Mouse (Mus musculus): Measurements from ENCODE around the gene Tmod3.
A peak's percentile ranks its signal among the peaks of the same experiment; 100 is the strongest.

The Tmod3 gene

GRCm38 (mm10) chr9:75559512-75560012, at the start of gene Tmod3:
Tmod3 (minus strand) TSS chr9:75559657.
- peaks cover 26% of the 10 kb centered on the region for H3K27me3 ChIP-seq (ENCODE audit: insufficient read depth, low read length)
- H3K4me1 ChIP-seq (replicated peaks; ENCODE audit: low read depth, low read length) = peaks cover 21% of the 10 kb centered on the region
- H3K36me3 ChIP-seq (ENCODE audit: insufficient read depth, low read length) = no peaks in the 10 kb centered on the region
- peak within 1 kb of the TSS; percentile 93 for H3K4me3 ChIP-seq (replicated peaks; ENCODE audit: low read length)
- H3K9me3 ChIP-seq (ENCODE audit: low read length) = no peaks in the 10 kb centered on the region
- TF ChIP-seq CTCF (conservative IDR thresholded peaks at IDR 0.05; ENCODE audit: low read length) = no peak
- no peak for TF ChIP-seq NANOG (IDR thresholded peaks at IDR 0.05; ENCODE audit: borderline replicate concordance, low read length)
- TF ChIP-seq POU5F1 (IDR thresholded peaks at IDR 0.05; ENCODE audit: borderline replicate concordance, low read length) = no peak

GRCm38 (mm10) chr9:75607496-75607895, 48.0 kb upstream of the Tmod3 start:
- Histone ChIP-seq H3K9me3 (ENCODE audit: low read length) (no peaks in the 10 kb centered on the region), H3K4me3 (replicated peaks; ENCODE audit: low read length) (no peak overlapping the region), H3K4me1 (replicated peaks; ENCODE audit: low read depth, low read length) (peaks cover 7% of the 10 kb centered on the region), H3K27me3 (ENCODE audit: insufficient read depth, low read length) (peaks cover 40% of the 10 kb centered on the region), H3K36me3 (ENCODE audit: insufficient read depth, low read length) (no peaks in the 10 kb centered on the region)
- TF ChIP-seq NANOG (IDR thresholded peaks at IDR 0.05; ENCODE audit: borderline replicate concordance, low read length) (no peak), POU5F1 (IDR thresholded peaks at IDR 0.05; ENCODE audit: borderline replicate concordance, low read length) (no peak), CTCF (conservative IDR thresholded peaks at IDR 0.05; ENCODE audit: low read length) (no peak)

- Histone ChIP-seq H3K9me3 (ENCODE audit: low read length) (no peaks in the 10 kb centered on the region), H3K36me3 (ENCODE audit: insufficient read depth, low read length) (no peaks in the 10 kb centered on the region), H3K27me3 (ENCODE audit: insufficient read depth, low read length) (peaks cover 11% of the 10 kb centered on the region; the same call in 1 of the 2 replicates), H3K4me1 (replicated peaks; ENCODE audit: low read depth, low read length) (peaks cover 5% of the 10 kb centered on the region), H3K4me3 (replicated peaks; ENCODE audit: low read length) (no peak overlapping the region)
- TF ChIP-seq CTCF (conservative IDR thresholded peaks at IDR 0.05; ENCODE audit: low read length) (no peak), POU5F1 (IDR thresholded peaks at IDR 0.05; ENCODE audit: borderline replicate concordance, low read length) (no peak)
Observed at GRCm38 (mm10) chr9:75601510-75601909, 42.1 kb upstream of the Tmod3 start.

GRCm38 (mm10) chr9:75600166-75600934, 40.9 kb upstream of the Tmod3 start:
- peaks cover 5% of the 10 kb centered on the region for H3K4me1 ChIP-seq (replicated peaks; ENCODE audit: low read depth, low read length)
- H3K9me3 ChIP-seq (ENCODE audit: low read length) = no peaks in the 10 kb centered on the region
- no peaks in the 10 kb centered on the region for H3K36me3 ChIP-seq (ENCODE audit: insufficient read depth, low read length)
- TF ChIP-seq POU5F1 (IDR thresholded peaks at IDR 0.05; ENCODE audit: borderline replicate concordance, low read length) (no peak), CTCF (conservative IDR thresholded peaks at IDR 0.05; ENCODE audit: low read length) (no peak), NANOG (IDR thresholded peaks at IDR 0.05; ENCODE audit: borderline replicate concordance, low read length) (no peak)
- peaks cover 11% of the 10 kb centered on the region; the same call in 1 of the 2 replicates for H3K27me3 ChIP-seq (ENCODE audit: insufficient read depth, low read length)
- no peak overlapping the region for H3K4me3 ChIP-seq (replicated peaks; ENCODE audit: low read length)

GRCm38 (mm10) chr9:75599191-75599841, 39.9 kb upstream of the Tmod3 start:
- H3K36me3 ChIP-seq (ENCODE audit: insufficient read depth, low read length) = no peaks in the 10 kb centered on the region
- no peak overlapping the region for H3K4me3 ChIP-seq (replicated peaks; ENCODE audit: low read length)
- H3K4me1 ChIP-seq (replicated peaks; ENCODE audit: low read depth, low read length) = peaks cover 5% of the 10 kb centered on the region
- TF ChIP-seq POU5F1 (IDR thresholded peaks at IDR 0.05; ENCODE audit: borderline replicate concordance, low read length) (no peak), NANOG (IDR thresholded peaks at IDR 0.05; ENCODE audit: borderline replicate concordance, low read length) (no peak), CTCF (conservative IDR thresholded peaks at IDR 0.05; ENCODE audit: low read length) (no peak)
- peaks cover 11% of the 10 kb centered on the region; the same call in 1 of the 2 replicates for H3K27me3 ChIP-seq (ENCODE audit: insufficient read depth, low read length)
- H3K9me3 ChIP-seq (ENCODE audit: low read length) = no peaks in the 10 kb centered on the region

GRCm38 (mm10) chr9:75597596-75597995, 38.1 kb upstream of the Tmod3 start:
- no peaks in the 10 kb centered on the region for H3K36me3 ChIP-seq (ENCODE audit: insufficient read depth, low read length)

GRCm38 (mm10) chr9:75597036-75597435, 37.6 kb upstream of the Tmod3 start:
- TF ChIP-seq CTCF (conservative IDR thresholded peaks at IDR 0.05; ENCODE audit: low read length) (no peak), NANOG (IDR thresholded peaks at IDR 0.05; ENCODE audit: borderline replicate concordance, low read length) (no peak), POU5F1 (IDR thresholded peaks at IDR 0.05; ENCODE audit: borderline replicate concordance, low read length) (no peak)
- H3K4me3 ChIP-seq (replicated peaks; ENCODE audit: low read length) = no peak overlapping the region

More at GRCm38 (mm10) chr9:75597596-75597995, 38.1 kb upstream of the Tmod3 start:
- Histone ChIP-seq H3K9me3 (ENCODE audit: low read length) (no peaks in the 10 kb centered on the region), H3K4me1 (replicated peaks; ENCODE audit: low read depth, low read length) (peaks cover 5% of the 10 kb centered on the region), H3K27me3 (ENCODE audit: insufficient read depth, low read length) (peaks cover 11% of the 10 kb centered on the region; the same call in 1 of the 2 replicates), H3K4me3 (replicated peaks; ENCODE audit: low read length) (no peak overlapping the region)
- TF ChIP-seq CTCF (conservative IDR thresholded peaks at IDR 0.05; ENCODE audit: low read length) = no peak
- TF ChIP-seq NANOG (IDR thresholded peaks at IDR 0.05; ENCODE audit: borderline replicate concordance, low read length) = no peak
- no peak for TF ChIP-seq POU5F1 (IDR thresholded peaks at IDR 0.05; ENCODE audit: borderline replicate concordance, low read length)

GRCm38 (mm10) chr9:75593481-75593880, 34.0 kb upstream of the Tmod3 start:
- Histone ChIP-seq H3K27me3 (ENCODE audit: insufficient read depth, low read length) (peaks cover 7% of the 10 kb centered on the region; the same call in 1 of the 2 replicates), H3K9me3 (ENCODE audit: low read length) (0 out of 2 replicates have a peak, but pooled peaks cover 4% of the 10 kb centered on the region), H3K4me1 (replicated peaks; ENCODE audit: low read depth, low read length) (peaks cover 15% of the 10 kb centered on the region), H3K4me3 (replicated peaks; ENCODE audit: low read length) (no peak overlapping the region), H3K36me3 (ENCODE audit: insufficient read depth, low read length) (no peaks in the 10 kb centered on the region)
- TF ChIP-seq POU5F1 (IDR thresholded peaks at IDR 0.05; ENCODE audit: borderline replicate concordance, low read length) = no peak
- no peak for TF ChIP-seq CTCF (conservative IDR thresholded peaks at IDR 0.05; ENCODE audit: low read length)
- no peak for TF ChIP-seq NANOG (IDR thresholded peaks at IDR 0.05; ENCODE audit: borderline replicate concordance, low read length)

More at GRCm38 (mm10) chr9:75597036-75597435, 37.6 kb upstream of the Tmod3 start:
- Histone ChIP-seq H3K4me1 (replicated peaks; ENCODE audit: low read depth, low read length) (peaks cover 5% of the 10 kb centered on the region), H3K9me3 (ENCODE audit: low read length) (no peaks in the 10 kb centered on the region), H3K27me3 (ENCODE audit: insufficient read depth, low read length) (peaks cover 11% of the 10 kb centered on the region; the same call in 1 of the 2 replicates), H3K36me3 (ENCODE audit: insufficient read depth, low read length) (no peaks in the 10 kb centered on the region)
